Mouse (Mus musculus): ENCODE measurements around the gene Ube2r2.

DNA sequence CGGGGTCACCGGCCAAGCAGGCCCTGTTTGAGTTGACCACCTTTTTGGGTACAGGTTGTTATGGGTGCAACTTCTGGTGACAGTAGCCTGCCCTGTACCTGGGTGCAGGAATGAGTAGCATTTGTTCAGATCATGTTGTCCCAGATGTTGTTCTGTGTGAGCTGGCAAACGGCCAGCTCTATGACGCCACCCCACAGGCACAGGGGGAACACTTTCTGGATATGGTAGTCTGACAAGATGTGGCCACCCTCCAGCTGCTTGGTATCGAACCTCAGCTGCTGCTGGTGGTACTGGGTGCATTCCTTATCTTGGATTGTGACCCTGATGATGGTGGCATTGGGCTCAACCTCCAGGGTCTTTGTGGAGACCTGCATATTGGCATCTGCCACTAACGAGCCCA lies 3.1 kb upstream of the Ube2r2 start:
- TF ChIP-seq CTCF (IDR thresholded peaks at IDR 0.05; ENCODE audit: low read depth, low read length), result no peak
- no peak for TF ChIP-seq POLR2A (IDR thresholded peaks at IDR 0.05; ENCODE audit: borderline replicate concordance, low read depth, low read length)
